Mouse (Mus musculus) erythroblast, embryonic 14.5 days (primary cell): Measurements from ENCODE around the gene Efcab9.

Experiments
- GATA1 ChIP-seq: IDR thresholded peaks from 2 replicates; pipeline ENCODE4 v1.6.1; 2012; ENCODE audit warnings: low read length, inconsistent platforms, mixed read lengths
- TAL1 ChIP-seq: IDR thresholded peaks from 3 replicates; pipeline ENCODE4 v1.6.1; 2012; ENCODE audit warnings: low read length, inconsistent platforms, mixed read lengths

DNA sequence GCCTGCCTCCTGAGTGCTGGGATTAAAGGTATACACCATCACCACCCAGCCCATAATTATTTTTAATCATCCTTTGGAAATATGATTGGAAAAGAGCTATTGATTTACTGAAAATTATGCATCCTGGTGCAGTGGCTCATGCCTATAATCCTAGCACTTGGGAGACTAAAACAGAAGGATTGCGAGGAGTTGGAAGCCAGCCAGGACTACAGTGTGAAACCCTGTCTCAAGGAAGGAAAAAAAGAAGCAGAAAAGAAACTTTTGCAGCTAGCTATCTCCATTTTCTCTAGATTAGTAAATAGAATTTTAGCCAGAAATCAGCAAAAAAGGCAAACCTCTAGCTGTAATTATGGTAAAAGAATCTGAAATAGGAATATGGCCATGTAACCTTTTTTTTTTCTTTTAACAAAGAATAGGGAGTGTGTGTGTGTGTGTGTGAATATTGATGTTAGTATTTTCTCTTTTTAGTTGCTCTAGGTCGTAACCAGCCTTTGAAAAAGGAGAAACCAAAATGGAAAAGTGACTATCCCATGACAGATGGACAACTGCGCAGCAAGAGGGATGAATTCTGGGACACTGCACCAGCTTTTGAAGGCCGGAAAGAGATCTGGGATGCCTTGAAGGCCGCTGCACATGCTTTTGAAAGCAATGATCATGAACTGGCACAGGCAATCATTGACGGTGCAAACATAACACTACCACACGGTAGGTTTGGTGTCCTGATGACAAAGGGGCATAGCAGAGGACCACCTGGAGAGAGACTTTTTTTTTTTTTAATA lies 32.9 kb downstream of the Efcab9 start:
- TF ChIP-seq TAL1 (no peak), GATA1 (no peak)
